Mouse (Mus musculus): ENCODE results near the gene Taf3.

DNA sequence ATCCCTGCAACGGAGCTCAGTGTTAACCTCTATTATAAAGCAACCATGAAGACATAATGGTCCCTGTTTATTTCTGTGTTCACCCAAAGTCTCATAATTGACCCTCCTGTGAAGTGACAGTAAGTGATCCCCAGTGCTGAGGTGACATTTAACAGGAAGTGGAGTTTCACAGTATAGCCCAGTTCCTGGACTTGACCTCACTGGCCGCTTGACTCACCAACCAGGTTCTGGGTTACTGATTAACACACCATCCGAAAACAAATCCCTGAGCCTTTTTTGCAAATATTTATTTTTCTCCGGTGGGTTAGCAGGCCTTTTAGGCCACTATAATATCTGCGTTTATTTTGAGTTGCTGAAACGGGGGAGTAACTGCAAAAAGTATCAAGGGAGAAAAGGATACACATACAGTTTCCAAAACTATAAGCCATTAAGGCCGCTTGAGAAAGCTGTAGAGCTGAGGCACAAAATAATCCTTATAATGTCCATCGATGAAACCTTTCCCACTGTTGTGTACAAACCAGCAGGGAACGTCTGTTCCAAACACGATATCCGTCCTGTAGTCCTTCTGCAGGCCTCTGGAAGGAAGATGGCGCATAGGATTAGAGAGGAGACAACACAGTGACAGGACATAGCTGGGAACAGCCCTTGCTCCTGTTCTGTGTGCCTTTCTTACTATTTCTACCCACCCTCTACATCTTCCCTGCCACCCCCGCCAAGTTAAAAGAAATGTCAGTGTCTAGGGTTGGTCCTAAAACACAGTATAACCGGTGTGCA is 46.1 kb upstream of the Taf3 start:
- TF ChIP-seq CTCF (IDR thresholded peaks at IDR 0.05): no peak
- TF ChIP-seq POLR2A (IDR thresholded peaks at IDR 0.05; ENCODE audit: insufficient read depth, low read depth, low read length): no peak
